Mouse (Mus musculus): Measurements from ENCODE around the gene Thegl. TPM values are rescaled to one million over a fixed set of nuclear protein-coding genes. Genes with fewer than 3 reads are reported as not detected.

Thegl gene
- polyA plus RNA-seq, 1 experiment from 2014 or later = not detected

GRCm38 (mm10) chr5:77097686-77098085, 81.9 kb downstream of the Thegl start:
- ATAC-seq (ENCODE audit: low FRiP score, low read depth) = no peak
- peaks cover 24% of the 10 kb centered on the region for H3K4me1 ChIP-seq
- WGBS = 44% methylated on average over 6 of the region's 6 CpGs
- no peaks in the 10 kb centered on the region for H3K9me3 ChIP-seq
- H3K9ac ChIP-seq (replicated peaks) = no peak overlapping the region
- H3K27me3 ChIP-seq = peaks cover 91% of the 10 kb centered on the region
- no peak overlapping the region for H3K4me2 ChIP-seq (replicated peaks)
- no peak overlapping the region for H3K27ac ChIP-seq (replicated peaks)
- no peaks in the 10 kb centered on the region for H3K36me3 ChIP-seq
- no peak overlapping the region for H3K4me3 ChIP-seq

GRCm38 (mm10) chr5:77098874-77099273, 83.1 kb downstream of the Thegl start:
- no peaks in the 10 kb centered on the region for H3K36me3 ChIP-seq
- no peak overlapping the region for H3K9ac ChIP-seq (replicated peaks)
- H3K9me3 ChIP-seq = no peaks in the 10 kb centered on the region
- no peak overlapping the region for H3K4me2 ChIP-seq (replicated peaks)
- no peak overlapping the region for H3K4me3 ChIP-seq
- 87% methylated on average over 3 of the region's 3 CpGs for WGBS
- no peak for ATAC-seq (ENCODE audit: low FRiP score, low read depth)
- peaks cover 88% of the 10 kb centered on the region for H3K27me3 ChIP-seq
- peaks cover 33% of the 10 kb centered on the region for H3K4me1 ChIP-seq
- no peak overlapping the region for H3K27ac ChIP-seq (replicated peaks)

GRCm38 (mm10) chr5:77099317-77099996, 83.6 kb downstream of the Thegl start:
- no peak for ATAC-seq (ENCODE audit: low FRiP score, low read depth)
- peaks cover 83% of the 10 kb centered on the region for H3K27me3 ChIP-seq
- H3K9ac ChIP-seq (replicated peaks) = no peak overlapping the region
- H3K4me2 ChIP-seq (replicated peaks) = no peak overlapping the region
- H3K9me3 ChIP-seq = no peaks in the 10 kb centered on the region
- H3K36me3 ChIP-seq = no peaks in the 10 kb centered on the region
- peaks cover 27% of the 10 kb centered on the region for H3K4me1 ChIP-seq
- H3K27ac ChIP-seq (replicated peaks) = no peak overlapping the region
- 75% methylated on average over 11 of the region's 11 CpGs for WGBS
- H3K4me3 ChIP-seq = no peak overlapping the region

GRCm38 (mm10) chr5:77099997-77100380, 84.2 kb downstream of the Thegl start:
- Histone ChIP-seq H3K4me1 (peaks cover 21% of the 10 kb centered on the region), H3K27me3 (peaks cover 80% of the 10 kb centered on the region), H3K9ac (replicated peaks) (no peak overlapping the region), H3K36me3 (no peaks in the 10 kb centered on the region), H3K4me2 (replicated peaks) (no peak overlapping the region), H3K4me3 (no peak overlapping the region), H3K27ac (replicated peaks) (no peak overlapping the region), H3K9me3 (no peaks in the 10 kb centered on the region)
- no peak for ATAC-seq (ENCODE audit: low FRiP score, low read depth)
- WGBS = 79% methylated on average over 6 of the region's 6 CpGs

GRCm38 (mm10) chr5:77100691-77101090, 84.9 kb downstream of the Thegl start:
- no peak for ATAC-seq (ENCODE audit: low FRiP score, low read depth)
- Histone ChIP-seq H3K4me2 (replicated peaks) (no peak overlapping the region), H3K4me1 (peaks cover 21% of the 10 kb centered on the region; the same call in 1 of the 2 replicates), H3K9me3 (no peaks in the 10 kb centered on the region), H3K9ac (replicated peaks) (no peak overlapping the region), H3K4me3 (no peak overlapping the region), H3K27ac (replicated peaks) (no peak overlapping the region), H3K27me3 (peaks cover 80% of the 10 kb centered on the region), H3K36me3 (no peaks in the 10 kb centered on the region)
- 91% methylated on average over 6 of the region's 6 CpGs for WGBS

GRCm38 (mm10) chr5:77102522-77103365, 86.9 kb downstream of the Thegl start:
- Histone ChIP-seq H3K36me3 (no peaks in the 10 kb centered on the region), H3K9ac (replicated peaks) (no peak overlapping the region), H3K4me2 (replicated peaks) (no peak overlapping the region), H3K4me1 (peaks cover 21% of the 10 kb centered on the region; the same call in 1 of the 2 replicates), H3K9me3 (no peaks in the 10 kb centered on the region), H3K27me3 (peaks cover 62% of the 10 kb centered on the region), H3K27ac (replicated peaks) (no peak overlapping the region), H3K4me3 (no peak overlapping the region)
- 78% methylated on average over 15 of the region's 15 CpGs for WGBS
- peak; percentile 54; the same call in 1 of the 2 replicates for ATAC-seq (ENCODE audit: low FRiP score, low read depth)

- 92% methylated on average over 11 of the region's 11 CpGs for WGBS
- no peak overlapping the region for H3K4me3 ChIP-seq
- no peak for ATAC-seq (ENCODE audit: low FRiP score, low read depth)
- no peak overlapping the region for H3K27ac ChIP-seq (replicated peaks)
- no peak overlapping the region for H3K9ac ChIP-seq (replicated peaks)
- H3K36me3 ChIP-seq = no peaks in the 10 kb centered on the region
- H3K4me2 ChIP-seq (replicated peaks) = no peak overlapping the region
- H3K27me3 ChIP-seq = peaks cover 39% of the 10 kb centered on the region
- H3K9me3 ChIP-seq = no peaks in the 10 kb centered on the region
- peaks cover 17% of the 10 kb centered on the region; the same call in 1 of the 2 replicates for H3K4me1 ChIP-seq
Measured at GRCm38 (mm10) chr5:77107146-77107822, 91.5 kb downstream of the Thegl start.

GRCm38 (mm10) chr5:77108806-77109205, 93.0 kb downstream of the Thegl start:
- Histone ChIP-seq H3K4me2 (replicated peaks) (no peak overlapping the region), H3K4me1 (0 out of 2 replicates have a peak, but pooled peaks cover 3% of the 10 kb centered on the region), H3K9ac (replicated peaks) (no peak overlapping the region), H3K27ac (replicated peaks) (no peak overlapping the region), H3K9me3 (no peaks in the 10 kb centered on the region), H3K4me3 (no peak overlapping the region), H3K27me3 (peaks cover 40% of the 10 kb centered on the region), H3K36me3 (no peaks in the 10 kb centered on the region)
- WGBS = 93% methylated on average over 6 of the region's 6 CpGs
- ATAC-seq (ENCODE audit: low FRiP score, low read depth) = no peak

- H3K27me3 ChIP-seq = peaks cover 48% of the 10 kb centered on the region
- no peak overlapping the region for H3K27ac ChIP-seq (replicated peaks)
- no peak overlapping the region for H3K4me3 ChIP-seq
- H3K36me3 ChIP-seq = no peaks in the 10 kb centered on the region
- ATAC-seq (ENCODE audit: low FRiP score, low read depth) = no peak
- H3K4me1 ChIP-seq = peaks cover 7% of the 10 kb centered on the region; the same call in 1 of the 2 replicates
- 92% methylated on average over 2 of the region's 2 CpGs for WGBS
- H3K9me3 ChIP-seq = no peaks in the 10 kb centered on the region
- H3K4me2 ChIP-seq (replicated peaks) = no peak overlapping the region
- no peak overlapping the region for H3K9ac ChIP-seq (replicated peaks)
Measured at GRCm38 (mm10) chr5:77109814-77110213, 94.0 kb downstream of the Thegl start.

Other genes starting within 250 kb of the Thegl start
- 19.9 TPM in 2 replicates for gene Aasdh, start 110.5 kb upstream of the Thegl start, polyA plus RNA-seq (2016; fragmentation: Nextera tagmentation; extraction: Ambion mirVana)
- 288 and 297 TPM in 2 replicates for gene Paics, start 64.7 kb upstream of the Thegl start, polyA plus RNA-seq (2016; fragmentation: Nextera tagmentation; extraction: Ambion mirVana)
- gene Ppat, start 64.4 kb upstream of the Thegl start, polyA plus RNA-seq (2016; fragmentation: Nextera tagmentation; extraction: Ambion mirVana) = 23.7 and 24.3 TPM in 2 replicates
- gene Srp72, start 41.3 kb upstream of the Thegl start, polyA plus RNA-seq (2016; fragmentation: Nextera tagmentation; extraction: Ambion mirVana) = 68.0 and 73.4 TPM in 2 replicates
- not detected in 2 replicates for gene Arl9, start 12.0 kb upstream of the Thegl start, polyA plus RNA-seq (2016; fragmentation: Nextera tagmentation; extraction: Ambion mirVana)
- gene Hopx, start 99.1 kb downstream of the Thegl start, polyA plus RNA-seq (2016; fragmentation: Nextera tagmentation; extraction: Ambion mirVana) = 0.27 TPM in 1 of 2 replicates, not detected in the other
- not detected in 2 replicates for gene Spink2, start 195.4 kb downstream of the Thegl start, polyA plus RNA-seq (2016; fragmentation: Nextera tagmentation; extraction: Ambion mirVana)
- 19.4 and 20.5 TPM in 2 replicates for gene Rest, start 249.5 kb downstream of the Thegl start, polyA plus RNA-seq (2016; fragmentation: Nextera tagmentation; extraction: Ambion mirVana)